Mouse (Mus musculus) Muller cell, postnatal 12 days (primary cell): ENCODE measurements around the gene Wfdc1.

ENCODE experiments used
- DNase-seq: peaks from one replicate; pipeline ENCODE4 v3.0.0-alpha.2; 2015; ENCODE audit errors: inconsistent ontology term

Gene Wfdc1

GRCm38 (mm10) chr8:119732072-119732471 lies 65.9 kb downstream of the Wfdc1 start:
- no peak for DNase-seq

DNA sequence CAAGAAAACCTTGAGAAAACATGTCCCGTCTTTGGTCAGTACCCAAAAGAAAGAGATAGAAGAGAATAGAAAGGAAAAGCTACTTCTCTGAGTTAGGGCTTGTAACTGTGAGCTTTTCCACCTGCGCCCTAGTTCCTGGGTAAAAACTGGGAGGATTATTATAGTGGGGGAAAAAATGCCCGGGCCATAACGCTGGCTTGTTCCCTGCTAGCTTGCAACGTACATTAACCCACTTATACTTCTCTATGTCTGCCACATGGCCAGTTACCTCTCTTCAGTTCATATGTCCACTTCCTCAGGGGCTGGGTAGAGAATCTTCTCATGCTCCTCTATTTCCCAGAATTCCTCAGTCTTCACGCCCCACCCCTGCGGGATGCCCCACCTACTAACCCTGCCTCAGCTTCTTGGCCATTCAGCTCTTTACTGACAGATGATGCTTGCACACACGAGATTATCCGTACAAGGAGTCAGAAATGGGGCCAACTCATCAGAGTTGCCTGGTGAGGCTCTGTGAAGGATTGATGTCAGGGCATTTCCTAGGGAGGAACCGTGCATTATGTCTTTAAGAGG lies 70.3 kb downstream of the Wfdc1 start:
- DNase-seq: no peak

DNA sequence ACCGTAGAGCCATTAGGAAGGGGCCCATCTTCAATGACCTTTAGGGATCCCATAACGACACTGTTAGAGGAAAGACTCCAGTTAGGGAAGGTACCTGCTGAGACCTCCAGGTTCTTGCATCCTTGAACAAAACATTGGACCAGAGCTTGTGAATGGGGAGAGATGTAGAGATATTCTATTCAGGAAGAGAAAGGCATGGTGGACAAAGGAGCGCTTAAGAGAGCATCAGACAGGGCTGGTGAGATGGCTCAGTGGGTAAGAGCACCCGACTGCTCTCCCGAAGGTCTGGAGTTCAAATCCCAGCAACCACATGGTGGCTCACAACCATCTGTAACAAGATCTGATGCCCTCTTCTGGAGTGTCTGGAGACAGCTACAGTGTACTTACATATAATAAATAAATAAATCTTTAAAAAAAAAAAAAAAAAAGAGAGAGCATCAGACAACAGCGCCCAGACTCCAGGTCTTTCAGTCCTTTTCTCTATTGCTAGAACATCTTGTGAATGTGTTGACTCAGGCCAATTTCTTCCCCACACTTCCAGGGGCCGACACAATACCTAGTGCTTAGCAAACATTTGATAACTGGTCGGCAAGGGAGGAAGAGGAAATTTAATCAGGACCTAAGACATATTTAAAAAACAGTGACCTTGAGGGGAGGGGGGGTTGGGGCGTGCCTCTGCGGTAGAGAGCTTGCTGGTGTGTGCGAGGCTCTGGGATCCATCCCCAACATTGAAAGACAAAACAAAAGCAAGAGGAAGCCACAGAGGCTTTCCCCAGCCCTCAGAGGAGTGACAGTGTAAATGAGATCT lies 71.1 kb downstream of the Wfdc1 start:
- no peak for DNase-seq
